Mouse (Mus musculus) common myeloid progenitor, adult 5-6 weeks (primary cell): ENCODE results near the gene Irf2bp1. TPM values are rescaled to one million over a fixed set of nuclear protein-coding genes. Genes with fewer than 3 reads are reported as not detected.

ENCODE experiments used
- total RNA-seq: library from RNA; stranded (forward); fragments of 200-1000, 187-1606 nt; gene quantifications from 2 replicates; pipeline ENCODE4 v1.2.3, GENCODE M21; 2017

Irf2bp1 gene
- total RNA-seq, 1 experiment from 2014 or later = 14.6 TPM

Other genes with a start within 250 kb of the Irf2bp1 start
- gene Psg19, start 205.5 kb upstream of the Irf2bp1 start, total RNA-seq = not detected in 2 replicates
- gene Psg17, start 182.4 kb upstream of the Irf2bp1 start, total RNA-seq = not detected in 2 replicates
- 0.37 and 0.49 TPM in 2 replicates for gene Mill2, start 164.1 kb upstream of the Irf2bp1 start, total RNA-seq
- gene Pglyrp1, start 132.7 kb upstream of the Irf2bp1 start, total RNA-seq = 2.2 and 10.0 TPM in 2 replicates
- 16.5 and 19.8 TPM in 2 replicates for gene Ccdc61, start 93.6 kb upstream of the Irf2bp1 start, total RNA-seq
- 0.14 TPM in 1 of 2 replicates, not detected in the other for gene Nova2, start 78.2 kb upstream of the Irf2bp1 start, total RNA-seq
- gene Nanos2, start 16.6 kb upstream of the Irf2bp1 start, total RNA-seq = not detected in 2 replicates
- 0.64 TPM in 1 of 2 replicates, not detected in the other for gene Mypop, start 12.8 kb upstream of the Irf2bp1 start, total RNA-seq
- gene Foxa3, start 19.5 kb downstream of the Irf2bp1 start, total RNA-seq = 0.50 TPM in 1 of 2 replicates, not detected in the other
- gene Sympk, start 20.3 kb downstream of the Irf2bp1 start, total RNA-seq = 48.9 and 54.0 TPM in 2 replicates
- gene Rsph6a, start 50.6 kb downstream of the Irf2bp1 start, total RNA-seq = not detected in 2 replicates
- gene Dmwd, start 72.2 kb downstream of the Irf2bp1 start, total RNA-seq = 6.3 and 12.7 TPM in 2 replicates
- 0.32 TPM in 1 of 2 replicates, not detected in the other for gene Dmpk, start 79.8 kb downstream of the Irf2bp1 start, total RNA-seq
- gene Six5, start 90.5 kb downstream of the Irf2bp1 start, total RNA-seq = 3.1 and 5.1 TPM in 2 replicates
- 0.68 and 1.5 TPM in 2 replicates for gene Gm4969, start 114.3 kb downstream of the Irf2bp1 start, total RNA-seq
- 5.7 and 6.6 TPM in 2 replicates for gene Fbxo46, start 115.8 kb downstream of the Irf2bp1 start, total RNA-seq
- 3.7 and 5.4 TPM in 2 replicates for gene Qpctl, start 145.2 kb downstream of the Irf2bp1 start, total RNA-seq
- gene Snrpd2, start 145.7 kb downstream of the Irf2bp1 start, total RNA-seq = 73.5 and 79.5 TPM in 2 replicates
- gene Gipr, start 162.1 kb downstream of the Irf2bp1 start, total RNA-seq = not detected in 2 replicates
- 10.6 and 15.9 TPM in 2 replicates for gene Eml2, start 172.4 kb downstream of the Irf2bp1 start, total RNA-seq
- gene Gpr4, start 208.5 kb downstream of the Irf2bp1 start, total RNA-seq = not detected in 2 replicates
- 22.4 and 24.0 TPM in 2 replicates for gene Opa3, start 224.3 kb downstream of the Irf2bp1 start, total RNA-seq